Mouse (Mus musculus) lung, adult 2 months (tissue): ENCODE results near the gene Kcnma1.

Experiments used
- CTCF ChIP-seq: fragments of 200-500 bp; IDR thresholded peaks from 2 replicates; pipeline ENCODE4 v1.5.1; 2011; ENCODE audit warnings: mild to moderate bottlenecking, low read length, control low read depth; ENCODE audit not compliant: insufficient read depth
- POLR2A ChIP-seq: fragments of 200-500 bp; IDR thresholded peaks from 2 replicates; pipeline ENCODE4 v1.6.1; 2011; ENCODE audit warnings: low read depth, mild to moderate bottlenecking, control low read depth, low read length, borderline replicate concordance; ENCODE audit errors: extremely low read depth

DNA sequence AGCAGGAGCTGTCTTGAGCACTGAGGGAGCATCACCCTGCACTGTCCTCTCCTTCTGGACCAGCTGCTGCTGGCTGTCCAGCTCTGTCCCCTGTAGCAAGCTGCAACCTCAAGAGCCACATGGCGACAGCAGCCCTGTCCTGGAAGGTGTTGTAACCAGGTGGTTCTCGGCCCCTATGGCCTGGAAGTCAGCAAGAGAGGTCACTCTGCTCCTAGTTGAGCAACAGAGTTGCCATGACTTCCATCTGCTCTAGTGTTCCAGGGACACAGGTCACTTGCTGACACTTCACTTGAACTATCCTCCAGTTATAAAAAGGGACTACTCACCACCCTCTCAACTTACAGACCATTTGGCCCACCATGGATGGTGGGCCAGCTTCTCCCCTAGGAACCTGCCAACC, 139.7 kb downstream of the Kcnma1 start:
- no peak for TF ChIP-seq CTCF
- TF ChIP-seq POLR2A = no peak
